Mouse (Mus musculus): ENCODE measurements around the gene Polrmt.

DNA sequence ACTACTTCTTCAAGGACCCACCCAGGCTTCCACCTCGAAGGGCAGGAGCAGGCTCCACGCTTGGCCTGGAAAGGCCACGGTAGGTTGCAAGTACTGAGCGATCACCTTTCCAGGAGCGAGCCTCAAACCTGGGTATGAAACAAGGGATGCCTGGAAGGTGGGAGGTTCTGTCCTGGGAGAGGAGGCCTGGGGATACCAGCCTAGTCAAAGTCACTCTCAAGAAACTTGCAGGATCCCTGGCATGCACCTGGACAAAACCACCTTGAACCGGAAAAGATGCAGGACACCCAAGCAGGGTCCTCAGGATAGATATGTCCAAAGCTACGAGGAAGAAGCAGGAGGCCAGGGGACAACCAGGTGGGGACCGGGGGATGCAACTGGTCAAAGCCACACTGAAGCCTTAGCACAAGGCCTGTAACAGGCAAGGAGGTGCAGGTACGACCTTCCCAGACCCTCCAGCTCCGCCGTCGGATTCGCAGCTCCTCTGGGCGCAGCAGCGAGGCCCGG, 19.7 kb upstream of the Polrmt start:
- no peak for TF ChIP-seq GATA1 (IDR thresholded peaks at IDR 0.05; ENCODE audit: borderline replicate concordance, low read length)
- TF ChIP-seq CTCF (IDR thresholded peaks at IDR 0.05; ENCODE audit: low read depth, low read length), result no peak
- no peak for TF ChIP-seq TAL1 (conservative IDR thresholded peaks at IDR 0.05; ENCODE audit: low read depth, low read length)
- TF ChIP-seq POLR2AphosphoS5 (IDR thresholded peaks at IDR 0.05; ENCODE audit: insufficient replicate concordance, low read depth, low read length), result no peak
